Mouse (Mus musculus): ENCODE results near the gene Znrf2.
"Not testable (repeated sequence)": the region's sequence is repeated elsewhere in the genome, so short reads cannot be mapped to it uniquely, and the experiment has no call there.

Znrf2 gene

DNA sequence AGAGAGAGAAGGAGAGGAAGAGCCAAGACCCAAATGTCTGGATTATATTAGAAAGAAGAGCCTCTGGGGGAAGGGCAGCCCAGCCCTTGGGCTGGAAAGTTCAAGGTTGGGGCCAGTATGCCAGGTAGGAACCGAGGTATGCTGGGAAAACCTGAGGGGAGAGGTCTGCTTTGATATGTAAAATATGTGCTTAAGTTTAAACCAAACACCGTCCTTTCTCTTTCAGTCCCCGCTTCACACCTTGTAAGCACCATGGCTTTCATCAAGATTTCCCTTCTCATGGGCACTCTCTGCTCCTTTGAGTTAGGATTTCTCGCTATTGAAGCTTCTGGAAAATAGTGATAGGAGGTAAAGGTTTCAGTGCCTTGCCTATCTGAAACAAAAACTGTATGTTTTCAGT is 38.1 kb downstream of the Znrf2 start:
- DNase-seq, result no peak

DNA sequence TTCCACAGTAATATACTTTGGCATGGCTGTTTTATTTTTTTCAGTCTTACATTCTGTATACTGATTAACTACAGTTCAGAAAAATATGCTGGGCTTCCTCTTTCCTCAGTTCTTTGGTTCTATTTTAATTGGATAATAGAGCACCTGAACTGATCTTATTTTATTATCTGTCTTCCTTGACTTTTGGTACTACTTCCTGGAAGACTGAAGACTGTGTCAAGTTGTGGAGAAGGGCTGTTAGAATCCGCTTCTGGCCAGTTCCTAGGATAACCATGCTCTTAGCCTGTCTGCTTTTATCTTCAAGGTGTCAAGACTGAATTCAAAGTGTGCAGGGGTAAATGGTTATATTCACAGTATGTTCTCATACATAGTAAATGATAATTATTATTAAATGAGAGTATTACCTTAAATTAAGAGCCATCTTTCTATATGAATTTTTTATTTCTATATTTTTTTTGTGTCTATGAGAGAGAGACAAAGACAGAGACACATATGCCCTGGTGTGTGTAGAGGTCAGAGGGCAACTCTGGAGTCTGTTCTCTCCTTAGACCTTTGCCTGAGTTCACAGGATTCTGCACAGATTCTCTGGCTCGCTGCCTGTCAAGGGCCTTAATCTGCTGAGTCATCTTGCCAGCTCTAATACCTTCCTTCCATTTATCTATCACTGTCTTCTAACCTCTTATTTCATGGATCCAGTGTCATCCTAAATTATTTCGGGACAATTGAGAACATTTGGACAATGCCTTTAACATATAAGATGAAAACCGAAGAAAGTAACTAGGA is 39.3 kb downstream of the Znrf2 start:
- DNase-seq, result peak; percentile 65

DNA sequence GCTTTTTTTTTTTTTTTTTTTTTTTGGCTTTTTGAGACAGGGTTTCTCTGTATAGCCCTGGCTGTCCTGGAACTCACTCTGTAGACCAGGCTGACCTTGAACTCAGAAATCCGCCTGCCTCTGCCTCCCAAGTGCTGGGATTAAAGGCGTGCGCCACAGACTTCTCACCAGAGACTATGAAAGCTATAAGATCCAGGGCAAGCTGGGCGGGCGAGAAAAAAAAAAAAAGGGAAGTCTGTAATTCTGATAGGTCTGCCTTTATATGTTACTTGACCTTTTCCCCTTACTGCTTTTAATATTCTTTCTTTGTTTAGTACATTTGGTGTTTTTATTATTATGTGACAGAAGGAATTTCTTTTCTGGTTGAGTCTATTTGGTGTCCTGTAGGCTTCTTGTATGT is 42.4 kb downstream of the Znrf2 start:
- not testable (repeated sequence) for DNase-seq

DNA sequence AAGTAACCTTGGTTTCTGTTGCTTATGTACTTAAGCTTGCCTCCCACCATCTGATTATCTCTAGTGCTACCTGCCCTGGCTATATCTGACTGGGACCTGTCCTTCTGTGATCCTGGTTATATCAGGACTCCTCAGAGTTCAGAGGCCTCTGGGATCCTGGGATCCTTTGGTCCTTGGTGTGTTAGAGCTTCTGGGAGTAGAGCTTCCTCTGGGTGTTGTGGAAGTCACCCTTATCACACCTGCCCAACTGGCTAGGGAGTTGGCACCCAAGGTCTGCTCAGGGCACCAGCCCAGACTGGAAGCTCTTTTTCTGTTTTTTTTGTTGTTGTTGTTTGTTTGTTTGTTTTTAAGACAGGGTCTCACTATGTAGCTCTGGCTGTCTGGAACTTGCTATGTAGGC is 43.5 kb downstream of the Znrf2 start:
- DNase-seq, result no peak

DNA sequence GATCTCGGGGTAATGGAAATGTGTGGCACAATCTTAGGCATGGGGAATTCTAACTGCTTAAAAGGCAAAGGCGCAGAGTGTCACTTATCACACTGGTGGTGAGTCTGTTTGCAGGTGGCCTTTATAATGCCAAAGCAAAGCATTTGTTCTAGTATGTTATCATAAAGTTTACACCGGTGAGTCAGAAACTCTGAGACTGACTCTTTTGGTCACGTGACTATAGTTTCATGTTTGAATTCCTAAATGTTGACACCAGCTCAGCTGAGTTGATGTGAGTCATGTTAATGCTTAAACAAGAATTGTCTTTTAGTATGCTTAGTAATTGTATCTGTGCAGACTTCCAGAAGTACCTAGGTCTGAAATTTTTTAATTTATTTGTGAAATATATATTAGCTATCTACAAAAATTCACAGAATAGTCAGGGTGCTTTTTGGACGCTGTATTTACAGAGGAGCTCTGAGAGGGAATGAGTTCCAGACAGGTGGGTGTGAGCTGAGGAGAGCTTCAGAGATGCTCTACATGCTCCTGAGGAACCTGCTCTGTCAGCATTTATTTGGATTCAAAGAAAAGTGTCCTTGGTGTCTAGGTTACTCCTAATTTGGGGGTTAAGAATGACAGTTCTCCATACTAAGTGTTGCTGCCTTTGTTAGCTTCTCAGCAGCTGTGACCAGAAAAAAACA is 50.2 kb downstream of the Znrf2 start:
- no peak for DNase-seq

DNA sequence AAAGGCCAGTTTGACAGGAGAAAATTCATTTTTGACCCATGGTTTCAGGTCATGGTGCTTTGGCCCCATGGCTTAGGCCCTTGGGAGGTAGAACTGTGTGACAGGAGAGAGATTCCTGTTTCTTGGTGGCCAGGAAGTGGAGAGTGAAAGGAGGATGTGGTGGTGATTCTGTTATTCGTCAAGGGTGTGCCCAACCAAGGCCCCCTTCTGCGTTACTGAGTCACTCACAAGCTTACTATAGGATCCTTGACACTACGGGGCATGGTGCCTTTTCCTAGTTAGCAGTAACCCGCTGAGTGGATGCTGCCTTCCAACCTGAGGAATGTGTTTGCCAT is 50.7 kb downstream of the Znrf2 start:
- no peak for DNase-seq

DNA sequence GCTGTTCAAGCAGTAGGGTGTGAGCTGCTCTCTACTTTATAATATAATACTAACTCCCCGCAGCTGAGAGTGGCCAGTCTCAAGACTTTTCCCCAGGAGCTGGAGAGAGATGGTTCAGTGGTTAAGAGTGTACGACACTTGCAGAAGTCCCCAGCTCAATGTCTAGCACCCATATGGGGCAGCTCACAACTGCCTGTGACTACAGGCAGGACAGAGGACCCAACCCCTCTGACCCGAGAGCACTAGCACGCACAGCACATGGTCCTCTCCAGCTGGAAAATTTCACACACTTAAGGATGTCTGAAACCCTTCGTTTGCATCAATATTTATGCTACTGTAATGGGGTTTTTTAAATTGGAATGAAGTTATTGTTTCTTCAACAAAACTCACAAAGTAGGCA is 56.3 kb downstream of the Znrf2 start:
- peak; percentile 20 for DNase-seq

DNA sequence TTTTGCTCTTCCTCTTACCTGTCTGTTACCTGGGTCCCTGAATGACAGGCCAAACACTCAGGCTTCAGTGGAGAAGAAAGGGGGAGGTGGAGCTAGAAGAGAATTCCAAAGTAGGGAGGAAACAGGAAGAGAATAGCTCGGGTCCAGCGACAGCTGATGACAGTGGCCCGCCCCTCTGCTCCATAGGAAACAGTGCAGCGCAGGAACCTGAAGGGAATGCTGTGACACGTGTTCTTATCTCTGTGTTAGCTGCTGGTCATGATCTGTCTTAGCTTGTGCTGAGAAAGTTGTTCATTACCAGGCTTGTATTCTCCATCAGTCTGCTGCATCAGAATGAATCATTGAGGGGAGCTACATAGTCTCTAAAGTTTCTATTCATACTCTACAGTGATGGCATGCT is 60.1 kb downstream of the Znrf2 start:
- DNase-seq, result peak; percentile 37

DNA sequence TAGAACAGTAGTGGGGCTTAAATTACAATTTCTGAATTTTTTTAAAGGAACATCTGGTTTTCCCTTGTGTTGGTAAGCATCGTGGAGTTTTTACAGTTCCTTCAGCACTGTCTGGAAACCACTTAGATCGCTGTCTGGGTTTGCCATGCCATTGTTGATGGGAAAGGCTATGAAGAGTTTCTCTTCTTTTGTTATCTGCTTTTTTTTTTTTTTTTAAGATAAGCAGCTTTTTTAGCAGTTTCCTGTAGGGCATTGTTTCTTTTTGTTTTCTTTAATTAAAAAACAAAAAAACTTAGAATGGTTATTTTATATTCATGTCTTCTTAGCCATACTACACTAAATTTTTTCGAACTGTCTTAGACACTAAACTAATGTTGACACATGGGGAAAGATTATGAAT is 60.9 kb downstream of the Znrf2 start:
- no peak for DNase-seq

DNA sequence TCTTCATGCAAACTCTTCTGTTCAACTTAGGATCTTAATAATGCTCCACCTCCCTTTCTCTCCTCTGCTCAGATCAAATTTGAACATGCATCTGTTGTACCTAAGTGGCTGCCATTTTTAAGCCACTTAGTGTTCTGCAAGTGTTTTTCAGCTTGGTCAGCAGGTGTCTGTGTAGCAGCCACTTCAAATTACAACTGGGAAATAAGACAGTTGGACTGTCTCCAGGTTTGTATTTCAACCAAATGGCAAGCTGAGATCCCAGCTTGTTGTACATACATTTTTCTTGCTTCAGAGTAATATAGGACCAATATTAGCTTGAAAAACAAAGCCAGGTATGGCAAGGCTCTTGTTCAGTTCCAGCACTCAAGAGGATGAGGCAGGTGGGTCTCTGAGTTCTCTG is 61.8 kb downstream of the Znrf2 start:
- no peak for DNase-seq

DNA sequence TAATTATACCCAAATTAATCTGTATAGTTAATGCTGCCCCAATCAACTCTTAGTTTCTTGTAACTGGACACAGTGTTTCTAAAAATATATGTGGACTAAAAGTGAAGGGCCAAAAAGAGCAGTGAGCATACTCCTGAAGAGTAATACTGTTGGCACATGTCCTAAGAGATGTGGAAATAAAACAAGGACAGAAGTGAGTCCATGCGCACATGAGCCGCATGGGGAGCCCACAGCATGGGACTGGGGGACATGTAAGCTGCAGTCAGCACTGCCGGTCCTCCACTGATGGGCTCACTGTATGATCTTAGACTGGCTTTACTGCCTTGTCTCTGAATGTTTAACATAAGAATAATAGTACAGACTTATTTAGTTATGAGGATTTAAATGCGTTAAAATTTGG is 63.4 kb downstream of the Znrf2 start:
- DNase-seq, result no peak

DNA sequence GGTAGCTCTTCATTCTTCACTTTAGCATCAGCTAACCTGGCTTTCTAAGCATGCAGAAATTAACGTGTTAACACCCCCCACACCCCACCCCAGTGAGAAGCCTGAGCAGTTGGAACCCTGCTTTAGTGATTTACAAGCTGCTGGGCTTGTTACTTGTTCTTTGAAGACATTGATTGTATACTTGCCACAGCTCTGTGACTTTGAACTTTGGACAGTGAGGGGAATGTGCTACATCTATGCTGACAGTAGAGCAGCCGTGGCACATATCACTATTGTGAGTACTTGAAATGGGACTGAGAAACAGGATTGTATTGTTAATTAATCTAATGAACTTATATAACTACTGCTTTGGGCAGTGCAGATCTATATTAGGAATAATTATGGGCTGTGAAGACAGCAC is 66.7 kb downstream of the Znrf2 start:
- no peak for DNase-seq

DNA sequence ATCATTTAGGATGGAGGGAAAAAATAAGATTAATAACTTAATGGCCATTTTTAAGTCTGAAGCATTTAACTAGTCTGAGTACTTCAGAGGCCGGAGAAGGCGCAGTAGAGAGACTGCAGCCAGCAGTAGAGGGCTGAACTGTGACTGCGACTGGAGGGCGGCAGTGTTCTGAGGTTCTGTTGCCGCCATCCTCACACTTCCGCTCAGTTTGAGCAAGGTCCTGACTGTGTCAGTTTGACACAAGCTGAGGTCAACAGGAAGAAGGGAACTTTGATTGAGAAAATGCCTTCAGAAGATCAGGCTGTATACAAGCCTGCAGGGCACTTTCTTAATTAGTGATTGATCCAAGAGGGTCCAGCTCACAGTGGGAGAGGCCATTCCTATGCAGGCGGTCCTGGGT is 69.5 kb downstream of the Znrf2 start:
- no peak for DNase-seq

DNA sequence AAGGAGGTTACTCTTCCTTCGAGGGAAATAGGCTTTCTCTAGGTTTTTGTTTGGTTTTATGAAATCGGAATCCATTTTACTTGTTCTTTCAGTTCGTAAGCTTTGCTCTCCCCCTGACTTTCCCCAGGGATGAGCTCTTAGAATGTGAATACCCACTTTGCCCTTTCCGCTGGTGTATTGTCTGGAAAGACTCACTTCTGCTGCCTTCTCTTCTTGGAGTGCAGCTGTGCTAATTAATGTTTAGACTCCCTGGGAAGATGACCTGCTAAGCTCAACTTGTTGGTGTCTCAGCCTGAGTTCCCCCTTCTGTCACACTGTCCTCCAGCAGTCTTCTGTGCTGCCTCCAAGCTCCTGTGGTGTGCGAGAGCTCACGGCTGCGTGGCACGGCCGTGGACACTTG is 73.5 kb downstream of the Znrf2 start:
- no peak for DNase-seq

DNA sequence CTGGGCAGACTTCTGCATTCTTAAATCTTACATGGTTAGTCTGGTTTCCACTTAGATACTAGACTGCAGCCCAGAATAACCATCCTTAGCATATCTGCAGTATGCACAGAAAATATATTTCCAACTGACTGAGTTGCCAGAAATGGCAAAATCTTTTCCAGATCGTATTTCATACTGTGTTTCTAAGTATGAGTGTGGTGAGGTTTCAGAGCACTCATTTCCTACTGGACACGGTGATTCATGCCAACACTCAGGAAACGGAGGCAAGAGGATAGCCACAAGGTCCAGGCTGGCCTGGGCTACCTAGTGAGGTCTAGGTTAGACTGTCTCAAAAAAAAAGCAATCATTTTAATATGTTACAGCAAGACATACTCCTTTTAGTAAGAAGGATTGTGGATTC is 74.7 kb downstream of the Znrf2 start:
- DNase-seq, result no peak

DNA sequence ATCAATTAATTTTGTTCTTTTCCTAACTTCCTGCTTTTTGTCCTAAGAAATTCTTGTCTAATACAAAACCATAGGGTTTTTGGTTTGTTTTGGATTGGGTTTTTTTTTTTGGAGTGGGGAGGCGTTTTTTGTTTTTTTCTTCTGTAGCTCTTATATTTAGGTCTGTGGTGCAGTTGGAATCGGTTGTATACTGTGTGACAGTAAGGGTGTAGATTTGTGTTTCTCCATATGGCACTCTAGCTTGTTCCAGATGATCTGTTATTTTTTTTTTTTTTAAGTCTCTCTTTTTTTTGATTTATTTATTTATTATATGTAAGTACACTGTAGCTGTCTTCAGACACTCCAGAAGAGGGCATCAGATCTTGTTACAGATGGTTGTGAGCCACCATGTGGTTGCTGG is 83.5 kb downstream of the Znrf2 start:
- DNase-seq, result no peak

DNA sequence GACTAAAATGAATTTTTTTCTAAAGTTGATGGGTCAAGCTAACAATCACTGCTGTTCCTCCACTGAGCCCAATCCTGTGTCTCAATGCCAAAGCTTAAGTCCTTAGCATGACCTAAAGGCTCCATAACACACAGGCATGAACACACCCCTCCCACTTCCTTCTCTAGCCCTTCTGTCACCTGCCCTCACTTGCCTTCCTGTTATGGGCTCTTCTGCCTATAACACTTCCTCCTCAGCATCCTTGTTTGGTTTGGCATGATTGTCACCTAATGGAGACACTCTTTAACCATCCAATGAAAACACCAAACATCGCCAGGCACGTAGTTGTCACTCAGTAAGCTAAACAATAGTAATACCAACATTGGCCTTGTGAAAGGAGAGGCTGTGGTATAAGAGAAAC is 85.8 kb downstream of the Znrf2 start:
- no peak for DNase-seq

DNA sequence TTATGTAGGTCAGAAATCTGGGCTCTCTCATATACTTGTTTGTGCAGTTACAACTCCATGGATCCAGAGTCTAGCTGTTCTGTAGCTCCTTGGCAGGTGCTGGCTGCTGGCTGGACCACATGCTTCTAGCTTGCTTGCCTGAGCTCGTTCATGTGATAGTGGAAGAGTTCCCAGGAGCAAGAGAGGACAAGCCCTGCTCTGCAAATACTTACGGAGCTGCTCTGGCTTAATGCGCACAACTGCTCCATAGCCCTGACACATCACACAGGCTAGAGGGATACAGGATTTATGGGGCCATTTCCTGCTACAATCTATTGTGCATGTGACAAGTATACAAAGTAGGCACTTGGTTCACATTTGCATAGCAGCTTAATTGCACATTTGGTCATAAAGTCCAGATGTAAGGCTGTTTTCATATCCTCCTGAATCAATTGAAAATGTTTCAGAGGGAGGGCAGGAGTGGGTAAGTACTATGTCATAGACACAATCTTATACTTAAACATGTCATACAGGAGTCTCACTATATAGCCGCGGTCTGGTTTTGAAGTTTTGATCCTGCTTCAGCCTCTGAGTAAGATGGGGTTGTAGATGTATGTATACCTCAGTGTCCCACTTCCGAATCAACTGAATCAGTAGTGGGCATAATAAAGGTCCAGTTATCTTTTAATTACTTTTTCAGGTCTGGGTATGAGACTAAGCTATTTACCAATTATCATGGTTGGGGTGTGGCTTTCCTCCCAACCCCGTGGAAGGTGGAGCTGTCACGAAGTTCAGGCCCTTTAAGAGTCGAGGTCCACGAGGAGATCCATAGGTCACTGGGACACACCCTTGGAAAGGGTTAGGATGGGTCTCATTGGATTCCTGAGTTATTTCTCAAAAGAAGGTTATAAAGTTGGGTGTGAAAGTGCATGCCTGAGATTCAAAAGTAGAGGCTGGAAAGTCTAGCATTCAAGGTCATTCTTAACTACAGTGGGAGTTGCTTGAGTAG is 89.6 kb downstream of the Znrf2 start:
- DNase-seq, result no peak

DNA sequence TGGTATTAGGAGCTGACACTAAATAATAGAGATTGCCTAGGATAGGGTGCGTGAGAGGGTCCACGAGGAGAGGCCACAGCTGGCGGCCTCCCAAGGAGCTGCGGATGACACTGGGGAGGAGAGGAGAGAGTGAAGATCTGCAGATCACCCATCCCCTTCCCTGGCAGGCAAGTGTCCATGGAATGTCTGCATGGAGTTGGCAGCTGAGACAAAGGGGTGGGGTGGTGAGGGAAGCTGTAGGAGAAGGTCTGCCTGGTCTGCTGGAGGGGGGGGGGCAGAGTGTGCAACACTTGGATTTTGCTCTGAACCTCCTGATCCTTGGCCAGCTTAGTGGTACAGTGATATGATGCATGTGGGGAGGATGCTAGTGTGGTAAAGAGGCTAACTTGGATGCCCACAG is 98.3 kb downstream of the Znrf2 start:
- no peak for DNase-seq

DNA sequence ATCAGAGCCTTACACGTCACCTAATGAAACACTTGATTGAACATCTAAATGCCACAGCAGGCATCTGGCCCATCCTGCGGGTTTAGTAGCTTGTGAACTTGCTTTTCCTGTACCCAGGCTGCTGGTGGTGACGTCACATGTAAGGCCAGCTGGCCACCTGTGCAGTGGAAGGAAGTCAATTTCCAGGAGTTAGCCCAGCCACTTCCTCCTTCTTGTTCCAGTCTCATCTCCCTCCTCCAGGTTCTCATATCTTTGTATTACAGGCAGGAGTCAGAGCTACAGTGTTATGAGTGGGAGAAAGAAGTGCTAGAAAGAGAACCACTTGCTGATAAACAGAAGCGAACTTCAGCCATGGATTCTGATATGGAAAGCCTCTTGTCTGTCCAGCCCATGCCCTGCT is 99.4 kb downstream of the Znrf2 start:
- DNase-seq, result no peak

DNA sequence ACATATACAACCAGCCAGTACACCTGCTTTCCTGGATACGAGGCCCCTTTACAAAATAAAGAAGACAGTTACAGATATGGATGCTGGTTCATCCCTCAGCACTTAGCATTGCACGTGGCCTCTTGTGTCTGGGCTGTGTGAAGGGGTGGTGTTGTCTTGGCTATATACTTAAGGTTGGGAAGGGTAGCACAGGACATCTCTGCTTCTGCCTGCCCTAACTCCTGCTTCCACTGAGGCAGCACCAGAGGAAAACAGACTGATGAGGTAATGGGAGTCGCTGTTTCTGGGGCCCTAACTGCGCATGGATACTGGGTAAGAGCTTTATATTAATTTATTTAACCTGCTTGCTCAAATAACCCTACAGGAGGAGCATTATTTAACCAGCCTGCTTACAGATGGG is 100.2 kb downstream of the Znrf2 start:
- no peak for DNase-seq

DNA sequence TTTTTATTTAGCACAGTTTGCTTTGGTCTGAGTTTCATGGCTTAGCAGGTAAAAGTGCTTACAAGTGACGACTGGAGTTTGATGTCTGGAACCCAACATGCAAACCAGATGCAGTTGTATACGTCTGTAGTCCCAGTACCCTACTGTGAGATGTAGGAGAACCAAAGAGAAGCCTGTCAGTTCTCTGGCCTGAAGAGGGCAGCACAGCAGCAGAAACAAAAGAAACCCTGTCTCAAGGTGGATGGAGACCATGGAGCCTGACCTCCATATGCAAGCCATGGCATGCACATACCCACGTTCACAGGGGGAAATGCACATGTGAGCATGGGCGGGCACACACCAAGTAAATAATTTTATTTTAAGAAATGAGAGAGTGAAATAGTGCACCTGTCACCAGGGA is 100.8 kb downstream of the Znrf2 start:
- DNase-seq, result peak; percentile 77

DNA sequence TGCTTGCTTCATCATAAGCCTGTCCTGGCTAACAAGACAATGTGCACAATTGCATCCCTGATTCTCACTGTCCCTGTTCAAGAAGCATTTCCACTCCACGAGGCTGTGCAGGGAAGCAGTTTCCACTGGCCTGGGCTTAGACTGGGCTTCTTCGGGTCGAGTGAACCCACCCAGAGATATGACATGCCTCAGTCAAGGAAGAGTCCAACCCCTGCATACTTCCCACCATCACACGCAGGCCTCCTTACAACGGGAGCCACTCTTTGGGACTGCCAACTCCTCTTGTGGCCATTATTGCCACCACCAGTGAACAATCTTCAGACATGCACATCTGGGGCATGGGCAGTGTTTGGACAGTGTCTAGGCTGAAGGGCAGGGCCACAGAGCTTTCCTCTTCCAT is 101.8 kb downstream of the Znrf2 start:
- no peak for DNase-seq

DNA sequence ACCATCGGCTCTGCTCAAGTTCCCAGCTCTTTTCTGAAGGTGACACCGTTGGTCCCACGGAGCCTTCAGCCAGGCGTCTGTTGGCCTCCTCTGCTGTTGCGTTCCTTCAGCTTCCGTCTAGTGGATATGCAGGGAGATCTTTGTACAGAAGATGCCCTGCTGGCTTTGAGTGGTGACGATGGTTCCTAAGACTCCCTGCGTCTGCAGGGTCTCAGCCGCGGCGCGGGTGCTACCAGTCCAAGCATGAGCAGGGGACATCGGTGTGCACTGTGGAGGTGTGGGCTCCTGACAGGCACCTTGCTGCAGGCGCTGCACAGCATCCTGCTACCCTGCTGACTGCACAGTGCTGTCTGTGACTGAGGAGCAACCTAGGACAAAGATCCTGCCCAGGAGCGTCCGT is 107.8 kb downstream of the Znrf2 start:
- DNase-seq, result no peak
